Mouse (Mus musculus): Measurements from ENCODE around the gene Caln1.

DNA sequence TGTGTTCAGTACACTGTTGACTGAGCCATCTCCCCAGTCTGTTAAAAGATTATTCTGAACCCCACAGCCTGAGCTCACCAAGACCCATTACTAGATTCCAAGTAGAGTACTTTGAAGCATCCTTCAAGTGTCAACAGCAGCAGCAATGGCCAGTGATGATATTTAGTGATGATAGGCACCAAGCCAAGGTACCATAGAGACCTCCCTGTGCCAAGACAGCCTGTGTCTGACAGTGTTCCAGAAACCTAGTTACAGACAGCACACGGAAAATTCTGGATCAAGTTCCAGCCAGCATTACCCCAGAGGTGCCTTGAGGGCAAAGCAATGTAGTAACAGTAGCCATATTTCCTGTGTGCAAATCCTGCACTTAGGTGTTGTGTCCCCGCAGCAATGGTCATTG is 208.3 kb downstream of the Caln1 start:
- TF ChIP-seq MAFK (IDR thresholded peaks at IDR 0.05; ENCODE audit: insufficient read depth, low read depth, low read length) (no peak), ZC3H11A (IDR thresholded peaks at IDR 0.05; ENCODE audit: borderline replicate concordance, low read depth, low read length) (no peak), ZNF384 (IDR thresholded peaks at IDR 0.05; ENCODE audit: low read depth, low read length) (no peak), CHD2 (IDR thresholded peaks at IDR 0.05; ENCODE audit: low read depth, low read length) (no peak)
